Mouse (Mus musculus) pancreas, adult 10 weeks (tissue): ENCODE results near the gene Vps51. TPM values are rescaled to one million over a fixed set of nuclear protein-coding genes. Genes with fewer than 3 reads are reported as not detected.

Experiments
- polyA plus RNA-seq: library from polyadenylated mRNA; stranded (reverse); fragments of 350-450 nt; fragmentation: Illumina TruSeq; extraction: RNeasy Lipid Tissue Mini Kit (QIAGEN cat#74804); gene quantifications from one replicate; pipeline ENCODE4 v1.2.3, GENCODE M21; 2015; ENCODE audit warnings: low read depth, low replicate concordance; ENCODE audit not compliant: insufficient read depth

The Vps51 gene
- polyA plus RNA-seq = 19.7 TPM

GRCm38 (mm10) chr19:6076564-6077393 is at the start of gene Vps51:
TSS of gene Vps51 (minus strand) at chr19:6077231.

GRCm38 (mm10) chr19:6117986-6118676 is 41.1 kb upstream of the Vps51 start, which contains the start of gene Sac3d1:
TSS of gene Sac3d1 (minus strand) at chr19:6118650.

GRCm38 (mm10) chr19:6105586-6105985 is 28.6 kb upstream of the Vps51 start, which contains the start of gene Naaladl1:
TSS of gene Naaladl1 (plus strand) at chr19:6105782.

GRCm38 (mm10) chr19:6094119-6094518 is 17.1 kb upstream of the Vps51 start, which contains the start of gene AC131692.1:
TSS of gene AC131692.1 (plus strand) at chr19:6094419.

GRCm38 (mm10) chr19:6084478-6085248 is 7.6 kb upstream of the Vps51 start, which contains the start of the genes Zfpl1 and Cdca5:
TSS of gene Zfpl1 (minus strand) at chr19:6084956.
TSS of gene Cdca5 (plus strand) at chr19:6084983.

GRCm38 (mm10) chr19:6082156-6082555 is 5.1 kb upstream of the Vps51 start, which contains the start of gene Gm28374:
TSS of gene Gm28374 (minus strand) at chr19:6082256.

GRCm38 (mm10) chr19:6079983-6080480 is 3.0 kb upstream of the Vps51 start, which contains the start of gene Tmem262:
TSS of gene Tmem262 (plus strand) at chr19:6080033.

GRCm38 (mm10) chr19:6067724-6068415 is 9.2 kb downstream of the Vps51 start, which contains the start of gene Tm7sf2:
TSS of gene Tm7sf2 (minus strand) at chr19:6068373.

GRCm38 (mm10) chr19:6061021-6061533 is 16.0 kb downstream of the Vps51 start, which contains the start of gene Znhit2:
TSS of gene Znhit2 (plus strand) at chr19:6061192.

GRCm38 (mm10) chr19:6057313-6058096 is 19.5 kb downstream of the Vps51 start, which contains the start of the genes Mrpl49 and Fau:
TSS of gene Mrpl49 (minus strand) at chr19:6057785.
TSS of gene Fau (plus strand) at chr19:6057844.

GRCm38 (mm10) chr19:6046294-6047153 is 30.5 kb downstream of the Vps51 start, which contains the start of gene Syvn1:
TSS of gene Syvn1 (plus strand) at chr19:6046576.

Other genes with a start within 250 kb of the Vps51 start
- gene Frmd8, start 202.0 kb downstream of the Vps51 start, polyA plus RNA-seq = 2.3 TPM
- 7.3 TPM for gene Slc25a45, start 199.4 kb downstream of the Vps51 start, polyA plus RNA-seq
- gene Tigd3, start 183.1 kb downstream of the Vps51 start, polyA plus RNA-seq = not detected
- 16.6 TPM for gene Dpf2, start 164.2 kb downstream of the Vps51 start, polyA plus RNA-seq
- gene Cdc42ep2, start 152.4 kb downstream of the Vps51 start, polyA plus RNA-seq = 4.4 TPM
- gene Pola2, start 113.0 kb downstream of the Vps51 start, polyA plus RNA-seq = 6.8 TPM
- gene Slc22a20, start 91.1 kb downstream of the Vps51 start, polyA plus RNA-seq = not detected
- 5.9 TPM for gene Capn1, start 61.3 kb downstream of the Vps51 start, polyA plus RNA-seq
- 76.9 TPM for gene Syvn1, start 30.7 kb downstream of the Vps51 start, polyA plus RNA-seq
- 5.0 TPM for gene Mrpl49, start 19.4 kb downstream of the Vps51 start, polyA plus RNA-seq
- 570 TPM for gene Fau, start 19.4 kb downstream of the Vps51 start, polyA plus RNA-seq
- 7.4 TPM for gene Znhit2, start 16.0 kb downstream of the Vps51 start, polyA plus RNA-seq
- 14.9 TPM for gene Tm7sf2, start 8.9 kb downstream of the Vps51 start, polyA plus RNA-seq
- gene Tmem262, start 2.8 kb upstream of the Vps51 start, polyA plus RNA-seq = not detected
- not detected for gene Gm28374, start 5.0 kb upstream of the Vps51 start, polyA plus RNA-seq
- gene Zfpl1, start 7.7 kb upstream of the Vps51 start, polyA plus RNA-seq = 16.8 TPM
- gene Cdca5, start 7.8 kb upstream of the Vps51 start, polyA plus RNA-seq = not detected
- gene AC131692.1, start 17.2 kb upstream of the Vps51 start, polyA plus RNA-seq = not detected
- gene Naaladl1, start 28.6 kb upstream of the Vps51 start, polyA plus RNA-seq = not detected
- gene Sac3d1, start 41.4 kb upstream of the Vps51 start, polyA plus RNA-seq = 3.3 TPM
- 10.1 TPM for gene Snx15, start 51.1 kb upstream of the Vps51 start, polyA plus RNA-seq
- 1.2 TPM for gene Batf2, start 63.8 kb upstream of the Vps51 start, polyA plus RNA-seq
- 9.0 TPM for gene Arl2, start 64.3 kb upstream of the Vps51 start, polyA plus RNA-seq
- not detected for gene Majin, start 107.2 kb upstream of the Vps51 start, polyA plus RNA-seq
- not detected for gene Gpha2, start 149.1 kb upstream of the Vps51 start, polyA plus RNA-seq
- 8.9 TPM for gene Ppp2r5b, start 158.6 kb upstream of the Vps51 start, polyA plus RNA-seq
- 8.4 TPM for gene Atg2a, start 164.4 kb upstream of the Vps51 start, polyA plus RNA-seq
- 9.0 TPM for gene Ehd1, start 199.5 kb upstream of the Vps51 start, polyA plus RNA-seq
- gene Cdc42bpg, start 229.2 kb upstream of the Vps51 start, polyA plus RNA-seq = 20.5 TPM